Mouse (Mus musculus) embryonic facial prominence, embryonic 15.5 days (tissue): ENCODE measurements around the gene Gng12. TPM values are rescaled to one million over a fixed set of nuclear protein-coding genes. Genes with fewer than 3 reads are reported as not detected.
A peak's percentile ranks its signal among the peaks of the same experiment; 100 is the strongest.
"Not testable (repeated sequence)": the region's sequence is repeated elsewhere in the genome, so short reads cannot be mapped to it uniquely, and the experiment has no call there.

Experiments used
- ATAC-seq: fragments of 200-750 bp; cut with Nextera tagmentation; 2 replicates; pipeline ENCODE4 v1.8.0; 2017; ENCODE audit warnings: low read depth, moderate TSS enrichment; ENCODE audit not compliant: insufficient number of reproducible peaks, low FRiP score, low TSS enrichment
- H3K27ac ChIP-seq: fragments of 300-500 bp; sonication (generic); replicated peaks from 2 replicates; pipeline ENCODE4 v1.5.1; 2015; ENCODE audit warnings: mild to moderate bottlenecking, inconsistent platforms
- H3K27me3 ChIP-seq: fragments of 300-500 bp; sonication (generic); 2 replicates; pipeline ENCODE4 v1.6.1; 2015; ENCODE audit warnings: inconsistent platforms
- H3K36me3 ChIP-seq: fragments of 300-500 bp; sonication (generic); 2 replicates; pipeline ENCODE4 v1.6.1; 2015; ENCODE audit warnings: mild to moderate bottlenecking, inconsistent platforms
- H3K4me1 ChIP-seq: fragments of 300-500 bp; sonication (generic); 2 replicates; pipeline ENCODE4 v1.6.1; 2015; ENCODE audit warnings: inconsistent platforms
- H3K4me2 ChIP-seq: fragments of 300-500 bp; sonication (generic); replicated peaks from 2 replicates; pipeline ENCODE4 v1.6.1; 2015; ENCODE audit warnings: mild to moderate bottlenecking, inconsistent platforms
- H3K4me3 ChIP-seq: fragments of 300-500 bp; sonication (generic); replicated peaks from 2 replicates; pipeline ENCODE4 v1.5.1; 2015; ENCODE audit warnings: mild to moderate bottlenecking, inconsistent platforms
- H3K9ac ChIP-seq: fragments of 300-500 bp; sonication (generic); 2 replicates; pipeline ENCODE4 v1.6.1; 2015; ENCODE audit warnings: inconsistent platforms
- H3K9me3 ChIP-seq: fragments of 300-500 bp; sonication (generic); replicated peaks from 2 replicates; pipeline ENCODE4 v1.6.1; 2016; ENCODE audit warnings: inconsistent platforms
- WGBS: fragments of 180-500 bp; shearing (Covaris S2); methylation state at CpG from one replicate; pipeline ENCODE4 v1.1.7; 2015; 5-methylcytosine and 5-hydroxymethylcytosine counted together
- polyA plus RNA-seq: library from polyadenylated mRNA; unstranded; fragments of >200 nt; fragmentation: Nextera tagmentation; extraction: Ambion mirVana; gene quantifications from 2 replicates; pipeline ENCODE4 v1.2.1, GENCODE M21; 2015

The Gng12 gene
- polyA plus RNA-seq: 84.2 and 93.6 TPM in 2 replicates

DNA sequence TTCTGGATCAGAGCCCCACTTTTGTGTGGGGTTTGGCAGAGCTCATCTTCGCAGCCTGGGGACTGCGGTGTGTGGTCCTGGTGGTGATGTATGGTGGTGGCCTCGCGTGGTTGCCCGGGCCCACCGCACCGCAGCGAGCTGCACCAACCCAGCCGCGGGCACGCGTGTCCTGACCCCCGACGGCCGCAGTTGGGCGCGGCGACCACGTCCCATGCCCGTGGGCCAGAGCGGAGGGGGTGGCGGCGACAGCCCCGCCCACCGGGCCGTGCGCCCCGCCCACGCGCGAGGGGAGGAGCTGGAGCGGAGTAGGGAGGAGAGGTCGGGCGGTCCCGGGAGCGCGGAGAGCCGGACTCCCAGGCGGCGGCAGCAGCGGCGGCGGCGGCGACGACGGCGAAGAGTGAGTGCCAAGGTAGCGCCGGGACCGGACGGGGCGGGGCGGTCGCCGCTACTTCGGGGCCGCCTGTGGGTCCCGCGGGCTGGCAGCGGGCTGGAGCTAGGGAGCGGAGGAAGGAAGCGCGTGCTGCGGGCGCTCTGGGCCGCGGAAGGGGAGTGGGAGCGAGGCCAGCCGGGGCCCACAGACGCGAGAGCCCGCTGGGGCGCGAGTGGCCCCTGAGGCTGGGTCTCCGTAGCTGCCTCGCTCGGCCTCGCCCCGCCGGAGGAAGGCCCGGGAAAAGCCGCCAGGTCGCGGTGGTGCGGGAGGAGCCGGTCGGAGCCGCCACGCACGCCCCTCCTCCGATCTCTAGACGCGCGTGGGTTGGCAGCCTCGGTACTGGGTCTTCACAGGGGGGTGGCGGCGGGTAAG, at the start of gene Gng12:
TSS of gene Gng12 (plus strand) at position 279 of the 802 bp plus-strand sequence.
- ATAC-seq: peak; percentile 95
- Histone ChIP-seq H3K4me1 (peaks cover 14% of the 10 kb centered on the region), H3K9ac (peak within 1 kb of the TSS; percentile 83), H3K27ac (peak within 1 kb of the TSS; percentile 68), H3K27me3 (no peaks in the 10 kb centered on the region), H3K4me2 (peak within 1 kb of the TSS; percentile 67), H3K4me3 (peak within 1 kb of the TSS; percentile 93), H3K36me3 (no peaks in the 10 kb centered on the region), H3K9me3 (no peaks in the 10 kb centered on the region)
- under 1% methylated on average over 92 of the region's 98 CpGs for WGBS

DNA sequence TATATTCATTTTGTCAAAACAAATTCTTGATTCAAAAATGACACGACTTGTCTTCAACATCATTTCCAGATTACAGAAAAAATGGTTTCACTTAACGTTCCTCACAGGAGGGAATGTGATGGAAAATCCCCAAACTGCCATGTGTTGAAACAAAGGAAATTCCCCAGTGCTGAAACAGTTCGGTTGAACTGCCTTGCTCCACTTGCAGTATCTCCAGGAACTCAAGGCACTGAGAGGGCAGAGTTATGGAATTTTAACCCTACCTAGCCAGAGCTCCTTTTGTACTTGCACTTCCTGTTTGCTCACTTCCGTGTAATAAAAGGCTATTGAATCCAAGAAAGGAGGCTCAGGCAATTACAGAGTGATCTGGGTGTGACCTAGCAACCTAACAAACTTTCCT, 47.3 kb upstream of the Gng12 start:
- WGBS: 14% methylated on average over 4 of the region's 4 CpGs
- no peak overlapping the region for H3K4me3 ChIP-seq
- H3K27me3 ChIP-seq: no peaks in the 10 kb centered on the region
- no peak for ATAC-seq
- no peaks in the 10 kb centered on the region for H3K36me3 ChIP-seq
- H3K4me1 ChIP-seq: no peaks in the 10 kb centered on the region
- no peak overlapping the region for H3K9ac ChIP-seq
- H3K9me3 ChIP-seq: no peaks in the 10 kb centered on the region
- no peak overlapping the region for H3K27ac ChIP-seq
- no peak overlapping the region for H3K4me2 ChIP-seq

DNA sequence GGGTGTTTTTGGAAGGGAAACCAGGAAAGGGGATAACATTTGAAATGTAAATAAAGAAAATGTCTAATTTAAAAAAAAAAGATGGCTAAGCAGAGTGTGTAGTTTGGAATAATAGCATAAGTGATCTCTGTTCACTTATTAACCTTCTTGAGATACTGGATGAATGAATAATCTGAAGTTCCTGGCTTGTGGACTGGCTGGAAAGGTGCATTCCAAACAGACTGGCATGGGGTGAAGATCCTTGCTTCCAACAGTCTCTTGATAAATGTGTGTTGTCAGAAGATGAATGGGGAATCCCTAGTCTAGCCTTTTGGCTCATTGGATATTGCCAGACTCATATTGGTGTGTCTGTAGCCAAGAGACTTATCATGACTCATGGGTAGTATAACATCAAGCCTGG, 40.0 kb upstream of the Gng12 start:
- Histone ChIP-seq H3K4me1 (no peaks in the 10 kb centered on the region), H3K9ac (no peak overlapping the region), H3K9me3 (no peaks in the 10 kb centered on the region), H3K27ac (no peak overlapping the region), H3K4me3 (no peak overlapping the region), H3K36me3 (no peaks in the 10 kb centered on the region), H3K27me3 (no peaks in the 10 kb centered on the region), H3K4me2 (no peak overlapping the region)
- ATAC-seq: no peak

DNA sequence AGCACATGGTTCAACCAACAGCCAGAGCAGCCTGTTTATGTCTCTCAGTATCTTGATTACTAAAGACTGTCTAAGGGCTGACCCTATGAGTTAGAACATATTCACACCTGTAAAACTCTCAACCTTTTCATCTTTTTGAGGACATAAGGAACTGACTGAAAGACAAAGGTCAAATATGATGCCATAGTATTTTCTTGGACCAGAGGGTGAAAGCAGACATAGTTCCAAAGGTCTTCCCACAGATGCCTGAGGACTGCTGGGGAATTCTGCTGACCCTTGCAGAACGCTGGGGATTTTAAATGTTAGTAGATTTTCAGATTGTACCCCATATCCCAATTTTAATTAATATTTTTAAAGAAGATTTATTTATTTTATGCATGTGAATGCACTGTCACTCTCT, 37.8 kb upstream of the Gng12 start:
- H3K9me3 ChIP-seq: no peaks in the 10 kb centered on the region
- H3K27ac ChIP-seq: no peak overlapping the region
- H3K4me3 ChIP-seq: no peak overlapping the region
- H3K27me3 ChIP-seq: no peaks in the 10 kb centered on the region
- H3K36me3 ChIP-seq: no peaks in the 10 kb centered on the region
- no peak overlapping the region for H3K4me2 ChIP-seq
- H3K4me1 ChIP-seq: no peaks in the 10 kb centered on the region
- no peak overlapping the region for H3K9ac ChIP-seq
- no peak for ATAC-seq
- WGBS: 66% methylated on average over 1 of the region's 1 CpGs

DNA sequence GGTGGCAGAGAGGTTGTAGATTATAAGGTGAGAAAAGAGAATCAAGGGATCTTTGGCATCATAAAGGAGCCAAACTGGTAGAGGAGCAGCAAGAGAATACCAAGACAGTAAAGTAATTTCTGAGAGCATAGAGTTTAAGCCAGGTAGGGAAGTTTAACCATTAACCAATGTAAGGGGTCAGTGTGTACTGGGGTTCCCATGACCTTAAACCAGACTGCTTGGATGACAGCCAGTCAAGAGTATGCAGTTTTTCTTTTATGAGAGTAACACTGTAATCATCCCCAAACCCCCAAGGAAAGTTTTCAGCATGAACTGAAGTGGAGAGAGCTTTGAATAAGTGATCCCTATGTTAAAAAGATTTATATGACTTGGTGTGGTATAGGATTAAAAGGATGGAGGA, 36.8 kb upstream of the Gng12 start:
- Histone ChIP-seq H3K9ac (no peak overlapping the region), H3K4me3 (no peak overlapping the region), H3K4me2 (no peak overlapping the region), H3K9me3 (no peaks in the 10 kb centered on the region), H3K36me3 (no peaks in the 10 kb centered on the region), H3K27me3 (no peaks in the 10 kb centered on the region), H3K27ac (no peak overlapping the region), H3K4me1 (no peaks in the 10 kb centered on the region)
- ATAC-seq: no peak

DNA sequence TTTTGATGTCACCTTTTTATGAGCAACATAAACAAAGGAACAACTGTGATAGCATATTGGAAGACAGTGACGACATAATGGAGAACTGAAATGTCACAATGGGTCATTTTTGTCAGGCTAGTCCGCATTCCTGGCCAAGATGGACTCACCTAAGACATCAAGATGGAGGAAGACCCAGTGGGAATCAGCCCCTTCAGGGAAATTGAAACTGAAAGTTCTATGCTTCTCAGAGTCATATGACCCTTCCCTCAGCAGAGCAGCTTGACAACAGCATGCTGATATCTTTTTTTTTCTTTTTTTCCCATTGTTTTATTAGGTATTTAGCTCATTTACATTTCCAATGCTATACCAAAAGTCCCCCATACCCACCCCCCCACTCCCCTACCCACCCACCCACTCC, 31.7 kb upstream of the Gng12 start:
- Histone ChIP-seq H3K4me3 (no peak overlapping the region), H3K4me1 (no peaks in the 10 kb centered on the region), H3K27ac (no peak overlapping the region), H3K4me2 (no peak overlapping the region), H3K9me3 (no peaks in the 10 kb centered on the region), H3K27me3 (no peaks in the 10 kb centered on the region), H3K36me3 (no peaks in the 10 kb centered on the region), H3K9ac (no peak overlapping the region)
- 72% methylated on average over 2 of the region's 2 CpGs for WGBS
- ATAC-seq: no peak

DNA sequence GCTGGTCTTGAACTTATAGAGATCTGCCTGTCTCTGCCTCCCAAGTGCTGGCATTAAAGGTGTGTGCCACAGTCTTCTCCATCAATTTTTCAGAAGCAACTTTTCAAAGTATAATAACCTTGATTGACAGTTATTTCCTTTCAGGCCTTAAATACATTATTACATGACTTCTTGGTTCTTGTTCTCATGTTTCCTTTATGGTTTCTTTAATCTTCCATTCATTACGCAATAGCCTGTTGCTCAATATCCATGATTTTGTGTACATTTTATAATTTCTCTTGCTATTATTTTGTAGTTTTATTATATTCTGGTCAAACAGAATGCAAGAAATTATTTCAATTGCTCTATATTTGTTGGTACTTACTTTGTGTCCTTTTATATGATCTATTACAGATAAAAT, 29.9 kb upstream of the Gng12 start:
- H3K27ac ChIP-seq: no peak overlapping the region
- no peaks in the 10 kb centered on the region for H3K9me3 ChIP-seq
- H3K9ac ChIP-seq: no peak overlapping the region
- ATAC-seq: no peak
- no peaks in the 10 kb centered on the region for H3K27me3 ChIP-seq
- no peak overlapping the region for H3K4me3 ChIP-seq
- H3K36me3 ChIP-seq: no peaks in the 10 kb centered on the region
- H3K4me2 ChIP-seq: no peak overlapping the region
- WGBS: 86% methylated on average over 1 of the region's 1 CpGs
- no peaks in the 10 kb centered on the region for H3K4me1 ChIP-seq

DNA sequence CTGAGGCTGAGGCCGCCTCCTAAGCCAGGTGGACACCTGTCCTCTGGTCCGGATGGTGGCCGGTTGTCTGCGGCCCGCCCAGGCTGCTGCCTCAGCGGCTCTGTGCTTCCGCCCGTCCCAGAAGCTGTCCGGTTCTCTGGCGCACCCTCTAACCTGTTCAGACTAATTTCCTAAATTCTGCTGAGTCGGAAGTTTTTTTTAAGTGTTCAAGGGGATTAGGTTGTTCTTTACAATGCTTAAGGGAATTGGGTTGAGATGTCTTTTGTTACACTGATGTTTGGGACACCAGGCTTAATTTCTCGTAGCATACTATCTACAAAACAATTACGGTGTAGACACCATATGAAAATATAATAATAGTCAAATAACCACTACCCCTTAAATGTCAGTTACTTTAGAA, 19.1 kb upstream of the Gng12 start:
- H3K9ac ChIP-seq, H3K36me3 ChIP-seq, H3K9me3 ChIP-seq, H3K27me3 ChIP-seq, H3K4me2 ChIP-seq, ATAC-seq, H3K4me3 ChIP-seq, H3K4me1 ChIP-seq, H3K27ac ChIP-seq: not testable (repeated sequence)
- WGBS: 85% methylated on average over 13 of the region's 13 CpGs

DNA sequence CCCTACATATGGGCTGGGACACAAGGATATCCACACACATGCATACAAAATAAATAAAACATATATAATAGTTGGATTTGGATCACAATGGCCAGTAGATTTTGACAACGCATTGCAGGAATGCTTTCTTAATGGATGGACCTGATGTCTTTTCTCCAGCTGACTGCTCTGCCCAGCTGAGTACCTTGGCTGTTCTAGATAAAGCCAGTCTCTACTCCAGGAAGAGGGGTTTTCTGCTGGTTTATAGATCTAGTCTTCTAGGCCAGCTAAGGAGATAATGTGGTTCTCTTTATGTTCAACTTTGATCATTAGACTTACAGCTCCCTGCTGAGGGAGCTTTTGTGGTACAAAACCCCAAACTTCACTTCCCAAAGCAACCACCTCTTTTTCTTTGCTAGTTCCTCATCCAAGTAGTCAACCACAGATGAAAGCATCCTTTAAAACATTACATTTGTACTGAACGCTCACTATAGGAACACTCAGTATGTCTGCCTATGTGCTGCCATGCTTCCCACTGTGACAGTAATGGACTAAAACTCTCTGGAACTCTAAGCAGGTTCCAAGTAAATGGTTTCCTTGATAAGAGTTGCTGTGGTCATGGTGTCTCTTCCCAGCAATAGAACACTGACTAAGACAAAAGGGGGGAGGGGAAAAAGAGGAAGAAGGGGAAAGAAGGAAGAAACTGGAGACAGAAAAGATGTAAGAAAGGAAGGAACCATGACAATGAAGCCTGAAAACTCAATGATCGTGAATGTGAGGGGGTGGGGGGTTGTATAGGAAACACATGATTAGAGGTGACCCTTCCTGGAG, 5.6 kb upstream of the Gng12 start:
- H3K4me3 ChIP-seq: no peak overlapping the region
- H3K27me3 ChIP-seq: no peaks in the 10 kb centered on the region
- ATAC-seq: no peak
- WGBS: 86% methylated on average over 3 of the region's 3 CpGs
- no peak overlapping the region for H3K27ac ChIP-seq
- no peak overlapping the region for H3K9ac ChIP-seq
- H3K9me3 ChIP-seq: no peaks in the 10 kb centered on the region
- no peaks in the 10 kb centered on the region for H3K4me1 ChIP-seq
- no peak overlapping the region for H3K4me2 ChIP-seq
- H3K36me3 ChIP-seq: no peaks in the 10 kb centered on the region

DNA sequence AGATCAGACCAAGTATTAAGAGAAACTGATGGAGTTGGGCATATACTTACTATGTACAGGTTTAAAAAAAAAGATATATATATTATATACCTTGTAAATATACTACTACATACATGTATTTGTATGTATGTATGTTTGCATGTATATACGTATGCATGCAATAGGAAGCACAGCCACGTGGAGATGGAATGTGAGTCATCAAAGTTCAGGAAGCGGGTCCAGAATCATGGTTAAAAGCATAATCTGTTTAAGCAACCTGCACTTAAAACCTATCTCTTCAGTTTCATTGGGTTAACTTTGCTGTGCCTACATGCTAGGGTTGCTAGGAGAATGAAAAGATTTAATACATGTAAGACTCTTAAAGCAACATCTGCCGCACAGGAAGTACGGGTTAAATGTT, 2.2 kb upstream of the Gng12 start:
- no peak overlapping the region for H3K4me3 ChIP-seq
- H3K27me3 ChIP-seq: no peaks in the 10 kb centered on the region
- no peaks in the 10 kb centered on the region for H3K9me3 ChIP-seq
- H3K9ac ChIP-seq: no peak overlapping the region
- ATAC-seq: no peak
- no peak overlapping the region for H3K27ac ChIP-seq
- no peaks in the 10 kb centered on the region for H3K36me3 ChIP-seq
- H3K4me2 ChIP-seq: no peak overlapping the region
- 73% methylated on average over 5 of the region's 5 CpGs for WGBS
- peaks cover 14% of the 10 kb centered on the region for H3K4me1 ChIP-seq

DNA sequence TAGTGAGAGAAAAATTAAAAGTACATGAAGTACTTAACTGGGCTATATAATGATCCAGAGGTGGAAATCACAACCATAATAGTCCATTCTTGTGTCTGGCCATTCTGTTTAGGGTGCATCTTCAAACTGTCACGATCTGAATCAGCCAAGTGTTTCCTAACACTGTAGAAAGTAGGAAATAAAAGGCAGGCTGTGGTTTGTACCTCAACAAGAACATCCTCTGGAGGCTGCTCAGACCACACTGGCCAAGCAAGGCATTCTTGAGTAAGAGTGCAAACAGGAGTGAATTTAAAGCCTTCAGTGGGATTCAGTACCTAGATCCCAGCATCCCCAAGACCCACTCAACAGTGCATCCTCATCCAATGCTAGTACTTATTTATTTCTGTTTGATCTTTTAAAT, 1.2 kb upstream of the Gng12 start:
- H3K9me3 ChIP-seq: no peaks in the 10 kb centered on the region
- no peak overlapping the region for H3K4me2 ChIP-seq
- 50% methylated on average over 1 of the region's 1 CpGs for WGBS
- no peak overlapping the region for H3K27ac ChIP-seq
- H3K4me3 ChIP-seq: no peak overlapping the region
- no peaks in the 10 kb centered on the region for H3K27me3 ChIP-seq
- no peak for ATAC-seq
- peaks cover 14% of the 10 kb centered on the region for H3K4me1 ChIP-seq
- H3K36me3 ChIP-seq: no peaks in the 10 kb centered on the region
- H3K9ac ChIP-seq: no peak overlapping the region
